Mouse (Mus musculus) liver, embryonic 11.5 days (tissue): ENCODE measurements at regions not wholly inside any gene's neighbourhood (a gene's known extent, or its start where the extent isn't known, plus 50 kb on each side); places are given as distances from the start of the nearest gene placed in this dataset.

Source experiments
- ATAC-seq: fragments of 200-750 bp; cut with Nextera tagmentation; replicated peaks from 2 replicates; pipeline ENCODE4 v1.8.0; 2017; ENCODE audit warnings: moderate number of reproducible peaks, mild to moderate bottlenecking, moderate TSS enrichment, moderate library complexity; ENCODE audit not compliant: low FRiP score
- DNase-seq: peaks from one replicate; pipeline ENCODE4 v3.0.0-alpha.2; 2017; ENCODE audit warnings: low spot score
- H3K27ac ChIP-seq: fragments of 300-500 bp; sonication (generic); 2 replicates; pipeline ENCODE4 v1.5.1; 2014; ENCODE audit warnings: mild to moderate bottlenecking, low read depth, low read length, control low read depth
- H3K27me3 ChIP-seq: fragments of 300-500 bp; sonication (generic); replicated peaks from 2 replicates; pipeline ENCODE4 v1.6.1; 2014; ENCODE audit warnings: low read length, mixed read lengths; ENCODE audit not compliant: control insufficient read depth, insufficient read depth
- H3K36me3 ChIP-seq: fragments of 300-500 bp; sonication (generic); 2 replicates; pipeline ENCODE4 v1.6.1; 2014; ENCODE audit warnings: mild to moderate bottlenecking, low read length, moderate library complexity, mixed read lengths; ENCODE audit not compliant: control insufficient read depth, insufficient read depth
- H3K4me1 ChIP-seq: fragments of 300-500 bp; sonication (generic); replicated peaks from 2 replicates; pipeline ENCODE4 v1.6.1; 2014; ENCODE audit warnings: low read length, mixed read lengths; ENCODE audit not compliant: control insufficient read depth, insufficient read depth
- H3K4me2 ChIP-seq: fragments of 300-500 bp; sonication (generic); 2 replicates; pipeline ENCODE4 v1.6.1; 2014; ENCODE audit warnings: mild to moderate bottlenecking, control low read depth, moderate library complexity
- H3K4me3 ChIP-seq: fragments of 300-500 bp; sonication (generic); 2 replicates; pipeline ENCODE4 v1.5.1; 2014; ENCODE audit warnings: low read depth, low read length, control low read depth
- H3K9ac ChIP-seq: fragments of 300-500 bp; sonication (generic); 2 replicates; pipeline ENCODE4 v1.6.1; 2014; ENCODE audit warnings: low read depth, low read length, control low read depth
- H3K9me3 ChIP-seq: fragments of 300-500 bp; sonication (generic); 2 replicates; pipeline ENCODE4 v1.6.1; 2016; ENCODE audit warnings: low read length, inconsistent platforms, mixed read lengths; ENCODE audit not compliant: control insufficient read depth
- WGBS: fragments of 180-500 bp; shearing (Covaris S2); extraction: QIAGEN DNeasy Blood & Tissue Kit; methylation state at CpG from one replicate; pipeline ENCODE4 v1.1.7; 2014; 5-methylcytosine and 5-hydroxymethylcytosine counted together

DNA sequence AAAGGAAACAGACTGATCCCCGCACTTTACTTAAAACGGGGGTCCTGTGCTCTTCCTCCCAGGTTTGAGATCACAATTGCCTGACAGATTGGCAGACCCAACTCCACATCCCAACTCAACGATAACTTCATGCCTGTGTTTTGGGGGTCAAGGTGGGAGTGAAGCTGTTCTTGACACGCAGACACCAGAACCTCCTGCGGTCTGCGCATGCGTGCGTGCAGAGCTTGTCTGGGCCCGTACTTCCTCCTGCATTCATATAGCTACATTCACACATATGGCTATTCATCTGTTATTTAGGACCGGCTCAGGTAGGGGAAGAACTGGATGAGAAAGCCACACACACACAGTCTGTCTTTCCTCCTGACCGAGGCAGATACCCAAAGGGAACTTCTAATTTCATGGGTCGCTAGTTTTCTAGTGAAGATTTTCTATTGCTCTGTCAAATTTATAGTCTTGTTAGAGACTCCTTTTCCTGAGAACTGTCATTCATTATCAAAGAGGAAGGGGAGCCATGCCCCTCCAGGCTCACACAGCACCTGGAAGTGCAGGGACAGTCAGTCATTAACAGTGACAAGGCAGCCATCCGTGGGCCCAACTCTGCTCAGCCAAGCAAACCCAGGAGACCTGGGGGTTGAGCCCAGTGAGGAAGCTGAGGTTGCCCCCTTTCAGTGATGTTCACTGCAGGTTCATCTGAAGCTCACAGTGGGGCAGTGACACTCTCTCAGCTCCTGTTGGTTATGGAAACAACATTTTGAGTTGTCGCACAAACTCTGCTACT lies 104.0 kb upstream of the Gm3448 start:
- no peak overlapping the region for H3K9ac ChIP-seq
- H3K27me3 ChIP-seq: no peaks in the 10 kb centered on the region
- no peak overlapping the region for H3K4me3 ChIP-seq
- no peak for ATAC-seq
- H3K4me1 ChIP-seq: no peaks in the 10 kb centered on the region
- WGBS: 78% methylated on average over 14 of the region's 14 CpGs
- no peak overlapping the region for H3K27ac ChIP-seq
- no peak overlapping the region for H3K4me2 ChIP-seq
- H3K36me3 ChIP-seq: no peaks in the 10 kb centered on the region
- no peak for DNase-seq
- H3K9me3 ChIP-seq: no peaks in the 10 kb centered on the region

DNA sequence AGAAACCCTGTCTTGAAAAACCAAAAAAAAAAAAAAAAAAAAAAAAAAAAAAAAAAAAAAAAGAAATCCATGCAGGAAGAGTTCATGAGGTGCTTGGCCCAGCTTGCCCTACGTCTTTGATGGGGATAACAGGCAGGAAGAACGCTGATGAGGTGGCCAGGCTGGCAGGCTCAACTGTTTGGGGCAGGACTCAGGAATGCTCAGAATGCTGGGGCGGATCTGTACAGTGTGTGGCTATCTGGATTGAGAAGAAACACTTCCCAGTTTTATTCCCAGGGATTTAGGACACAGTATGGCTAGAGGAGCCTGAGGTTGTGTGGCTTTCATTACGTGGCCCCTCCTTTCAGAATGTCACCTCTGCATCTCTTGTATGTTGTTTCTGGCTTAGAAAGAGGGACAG lies 99.1 kb upstream of the Gm3448 start:
- Histone ChIP-seq H3K27ac (no peak overlapping the region), H3K4me3 (no peak overlapping the region), H3K4me1 (no peaks in the 10 kb centered on the region), H3K36me3 (no peaks in the 10 kb centered on the region), H3K4me2 (no peak overlapping the region), H3K9ac (no peak overlapping the region), H3K9me3 (no peaks in the 10 kb centered on the region), H3K27me3 (no peaks in the 10 kb centered on the region)
- WGBS: 60% methylated on average over 4 of the region's 4 CpGs
- no peak for DNase-seq
- no peak for ATAC-seq
